Mouse (Mus musculus): ENCODE measurements at regions not wholly inside any gene's neighbourhood (a gene's known extent, or its start where the extent isn't known, plus 50 kb on each side); places are given as distances from the start of the nearest gene placed in this dataset.

- TF ChIP-seq CTCF (IDR thresholded peaks at IDR 0.05; ENCODE audit: control insufficient read depth, insufficient read depth, insufficient replicate concordance, low read depth, low read length), result no peak
- TF ChIP-seq POLR2A (IDR thresholded peaks at IDR 0.05; ENCODE audit: control insufficient read depth, low read depth, low read length), result no peak
These were observed 169.0 kb upstream of the 4930535I16Rik start for GRCm38 (mm10) chr4:124086801-124087200.

Measured in testis, adult 2 months (tissue).